Mouse (Mus musculus) hindbrain, embryonic 15.5 days (tissue): Measurements from ENCODE around the gene Magi1. TPM values are rescaled to one million over a fixed set of nuclear protein-coding genes. Genes with fewer than 3 reads are reported as not detected.

Source experiments
- ATAC-seq: fragments of 200-750 bp; cut with Nextera tagmentation; 2 replicates; pipeline ENCODE4 v1.8.0; 2017; ENCODE audit warnings: low read depth, moderate number of reproducible peaks, moderate TSS enrichment; ENCODE audit not compliant: low FRiP score
- H3K27ac ChIP-seq: fragments of 300-500 bp; sonication (generic); replicated peaks from 2 replicates; pipeline ENCODE4 v1.5.1; 2015; ENCODE audit warnings: mild to moderate bottlenecking, inconsistent platforms
- H3K27me3 ChIP-seq: fragments of 300-500 bp; sonication (generic); 2 replicates; pipeline ENCODE4 v1.6.1; 2015; ENCODE audit warnings: control low read depth, inconsistent platforms
- H3K36me3 ChIP-seq: fragments of 300-500 bp; sonication (generic); 2 replicates; pipeline ENCODE4 v1.6.1; 2015; ENCODE audit warnings: control low read depth, inconsistent platforms
- H3K4me1 ChIP-seq: fragments of 300-500 bp; sonication (generic); replicated peaks from 2 replicates; pipeline ENCODE4 v1.6.1; 2015; ENCODE audit warnings: control low read depth, inconsistent platforms
- H3K4me2 ChIP-seq: fragments of 300-500 bp; sonication (generic); 2 replicates; pipeline ENCODE4 v1.6.1; 2015; ENCODE audit warnings: moderate library complexity, mild to moderate bottlenecking, inconsistent platforms
- H3K4me3 ChIP-seq: fragments of 300-500 bp; sonication (generic); 2 replicates; pipeline ENCODE4 v1.5.1; 2015; ENCODE audit warnings: mild to moderate bottlenecking, inconsistent platforms
- H3K9ac ChIP-seq: fragments of 300-500 bp; sonication (generic); 2 replicates; pipeline ENCODE4 v1.6.1; 2015; ENCODE audit warnings: inconsistent platforms
- H3K9me3 ChIP-seq: fragments of 300-500 bp; sonication (generic); 2 replicates; pipeline ENCODE4 v1.6.1; 2016; ENCODE audit warnings: control low read depth, inconsistent platforms
- WGBS: fragments of 180-500 bp; shearing (Covaris S2); methylation state at CpG from one replicate; pipeline ENCODE4 v1.1.7; 2015; 5-methylcytosine and 5-hydroxymethylcytosine counted together
- polyA plus RNA-seq: library from polyadenylated mRNA; unstranded; fragments of >200 nt; fragmentation: Nextera tagmentation; extraction: Ambion mirVana; gene quantifications from 2 replicates; pipeline ENCODE4 v1.2.1, GENCODE M21; 2015

Magi1 gene
- polyA plus RNA-seq, 1 experiment from 2014 or later = 30.4 TPM

GRCm38 (mm10) chr6:94149800-94150199 lies 133.9 kb downstream of the Magi1 start:
- Histone ChIP-seq H3K27me3 (no peaks in the 10 kb centered on the region), H3K4me2 (no peak overlapping the region), H3K4me3 (no peak overlapping the region), H3K9ac (no peak overlapping the region), H3K36me3 (no peaks in the 10 kb centered on the region), H3K4me1 (peaks cover 10% of the 10 kb centered on the region; the same call in 1 of the 2 replicates), H3K9me3 (no peaks in the 10 kb centered on the region), H3K27ac (no peak overlapping the region)
- ATAC-seq = no peak
- 65% methylated on average over 2 of the region's 2 CpGs for WGBS

- Histone ChIP-seq H3K4me2 (no peak overlapping the region), H3K9ac (no peak overlapping the region), H3K4me3 (no peak overlapping the region), H3K9me3 (no peaks in the 10 kb centered on the region), H3K27me3 (no peaks in the 10 kb centered on the region), H3K27ac (no peak overlapping the region), H3K4me1 (peaks cover 10% of the 10 kb centered on the region; the same call in 1 of the 2 replicates), H3K36me3 (no peaks in the 10 kb centered on the region)
- ATAC-seq = no peak
- WGBS = 72% methylated on average over 1 of the region's 1 CpGs
Measured at GRCm38 (mm10) chr6:94146206-94146493, 137.6 kb downstream of the Magi1 start.

GRCm38 (mm10) chr6:94145430-94146205 lies 138.1 kb downstream of the Magi1 start:
- WGBS = 82% methylated on average over 8 of the region's 8 CpGs
- no peak overlapping the region for H3K4me2 ChIP-seq
- no peaks in the 10 kb centered on the region for H3K36me3 ChIP-seq
- H3K4me3 ChIP-seq = no peak overlapping the region
- no peak for ATAC-seq
- H3K4me1 ChIP-seq = peaks cover 10% of the 10 kb centered on the region; the same call in 1 of the 2 replicates
- H3K9me3 ChIP-seq = no peaks in the 10 kb centered on the region
- no peaks in the 10 kb centered on the region for H3K27me3 ChIP-seq
- H3K27ac ChIP-seq = no peak overlapping the region
- no peak overlapping the region for H3K9ac ChIP-seq

- WGBS = 93% methylated on average over 2 of the region's 2 CpGs
- Histone ChIP-seq H3K27me3 (no peaks in the 10 kb centered on the region), H3K9ac (no peak overlapping the region), H3K27ac (no peak overlapping the region), H3K4me3 (no peak overlapping the region), H3K4me2 (no peak overlapping the region), H3K36me3 (no peaks in the 10 kb centered on the region), H3K9me3 (no peaks in the 10 kb centered on the region), H3K4me1 (peaks cover 5% of the 10 kb centered on the region; the same call in 1 of the 2 replicates)
- ATAC-seq = no peak
Measured at GRCm38 (mm10) chr6:94142493-94142892, 141.2 kb downstream of the Magi1 start.

GRCm38 (mm10) chr6:94141496-94141895 lies 142.2 kb downstream of the Magi1 start:
- H3K4me2 ChIP-seq = no peak overlapping the region
- 55% methylated on average over 2 of the region's 2 CpGs for WGBS
- no peak overlapping the region for H3K9ac ChIP-seq
- no peak for ATAC-seq
- no peaks in the 10 kb centered on the region for H3K27me3 ChIP-seq
- H3K4me1 ChIP-seq = no peaks in the 10 kb centered on the region
- H3K9me3 ChIP-seq = no peaks in the 10 kb centered on the region
- no peak overlapping the region for H3K4me3 ChIP-seq
- H3K36me3 ChIP-seq = no peaks in the 10 kb centered on the region
- no peak overlapping the region for H3K27ac ChIP-seq

- Histone ChIP-seq H3K4me3 (no peak overlapping the region), H3K9me3 (no peaks in the 10 kb centered on the region), H3K36me3 (no peaks in the 10 kb centered on the region), H3K9ac (no peak overlapping the region), H3K27ac (no peak overlapping the region), H3K4me2 (no peak overlapping the region), H3K4me1 (no peaks in the 10 kb centered on the region), H3K27me3 (no peaks in the 10 kb centered on the region)
- ATAC-seq = no peak
- WGBS = 72% methylated on average over 3 of the region's 3 CpGs
Measured at GRCm38 (mm10) chr6:94139952-94140414, 143.7 kb downstream of the Magi1 start.

- 77% methylated on average over 3 of the region's 3 CpGs for whole genome bisulfite sequencing
- Histone ChIP-seq H3K4me1 (peaks cover 13% of the 10 kb centered on the region; the same call in 1 of the 2 replicates), H3K4me3 (no peak overlapping the region), H3K4me2 (no peak overlapping the region), H3K9me3 (no peaks in the 10 kb centered on the region), H3K27ac (no peak overlapping the region), H3K9ac (no peak overlapping the region), H3K27me3 (no peaks in the 10 kb centered on the region), H3K36me3 (no peaks in the 10 kb centered on the region)
- no peak for ATAC-seq
Measured at GRCm38 (mm10) chr6:94136693-94137092, 147.0 kb downstream of the Magi1 start.

- H3K9ac ChIP-seq = no peak overlapping the region
- no peaks in the 10 kb centered on the region for H3K36me3 ChIP-seq
- H3K27me3 ChIP-seq = no peaks in the 10 kb centered on the region
- ATAC-seq = no peak
- H3K4me2 ChIP-seq = no peak overlapping the region
- H3K27ac ChIP-seq = no peak overlapping the region
- no peaks in the 10 kb centered on the region for H3K9me3 ChIP-seq
- no peak overlapping the region for H3K4me3 ChIP-seq
- H3K4me1 ChIP-seq = peaks cover 13% of the 10 kb centered on the region; the same call in 1 of the 2 replicates
- WGBS = 45% methylated on average over 5 of the region's 5 CpGs
Measured at GRCm38 (mm10) chr6:94134159-94134558, 149.6 kb downstream of the Magi1 start.

GRCm38 (mm10) chr6:94131999-94132398 lies 151.7 kb downstream of the Magi1 start:
- Histone ChIP-seq H3K4me3 (no peak overlapping the region), H3K36me3 (no peaks in the 10 kb centered on the region), H3K4me2 (no peak overlapping the region), H3K9ac (no peak overlapping the region), H3K27me3 (no peaks in the 10 kb centered on the region), H3K9me3 (no peaks in the 10 kb centered on the region), H3K27ac (no peak overlapping the region), H3K4me1 (peaks cover 13% of the 10 kb centered on the region; the same call in 1 of the 2 replicates)
- 23% methylated on average over 4 of the region's 4 CpGs for WGBS
- no peak for ATAC-seq

GRCm38 (mm10) chr6:94130389-94130788 lies 153.3 kb downstream of the Magi1 start:
- Histone ChIP-seq H3K27me3 (no peaks in the 10 kb centered on the region), H3K9ac (no peak overlapping the region), H3K36me3 (no peaks in the 10 kb centered on the region), H3K4me3 (no peak overlapping the region), H3K9me3 (no peaks in the 10 kb centered on the region), H3K4me2 (no peak overlapping the region), H3K4me1 (peaks cover 13% of the 10 kb centered on the region; the same call in 1 of the 2 replicates), H3K27ac (no peak overlapping the region)
- WGBS = 85% methylated on average over 5 of the region's 5 CpGs
- ATAC-seq = no peak

- H3K4me2 ChIP-seq = no peak overlapping the region
- H3K27me3 ChIP-seq = no peaks in the 10 kb centered on the region
- 88% methylated on average over 4 of the region's 4 CpGs for WGBS
- H3K9me3 ChIP-seq = no peaks in the 10 kb centered on the region
- 0 out of 2 replicates have a peak, but pooled peaks cover 5% of the 10 kb centered on the region for H3K4me1 ChIP-seq
- H3K27ac ChIP-seq = no peak overlapping the region
- no peak for ATAC-seq
- H3K36me3 ChIP-seq = no peaks in the 10 kb centered on the region
- H3K9ac ChIP-seq = no peak overlapping the region
- H3K4me3 ChIP-seq = no peak overlapping the region
Measured at GRCm38 (mm10) chr6:94126763-94127162, 157.0 kb downstream of the Magi1 start.

- ATAC-seq = no peak
Measured at GRCm38 (mm10) chr6:94125144-94125543, 158.6 kb downstream of the Magi1 start.

More at GRCm38 (mm10) chr6:94125144-94125543, 158.6 kb downstream of the Magi1 start:
- Histone ChIP-seq H3K27me3 (no peaks in the 10 kb centered on the region), H3K4me2 (no peak overlapping the region), H3K9ac (no peak overlapping the region), H3K4me3 (no peak overlapping the region), H3K36me3 (no peaks in the 10 kb centered on the region), H3K4me1 (0 out of 2 replicates have a peak, but pooled peaks cover 5% of the 10 kb centered on the region), H3K9me3 (no peaks in the 10 kb centered on the region), H3K27ac (no peak overlapping the region)
- 84% methylated on average over 6 of the region's 6 CpGs for WGBS
